Mouse (Mus musculus) cerebellum, adult 2 months (tissue): ENCODE data around the gene Wwox.

Experiments
- CTCF ChIP-seq: fragments of 200-500 bp; IDR thresholded peaks from 2 replicates; pipeline ENCODE4 v1.5.1; 2011; ENCODE audit warnings: low read depth, mild to moderate bottlenecking, control low read depth, low read length, moderate library complexity, borderline replicate concordance; ENCODE audit not compliant: insufficient read depth
- POLR2A ChIP-seq: fragments of 200-500 bp; IDR thresholded peaks from 2 replicates; pipeline ENCODE4 v1.6.1; 2011; ENCODE audit warnings: low read length, control low read depth, borderline replicate concordance; ENCODE audit not compliant: insufficient read depth

DNA sequence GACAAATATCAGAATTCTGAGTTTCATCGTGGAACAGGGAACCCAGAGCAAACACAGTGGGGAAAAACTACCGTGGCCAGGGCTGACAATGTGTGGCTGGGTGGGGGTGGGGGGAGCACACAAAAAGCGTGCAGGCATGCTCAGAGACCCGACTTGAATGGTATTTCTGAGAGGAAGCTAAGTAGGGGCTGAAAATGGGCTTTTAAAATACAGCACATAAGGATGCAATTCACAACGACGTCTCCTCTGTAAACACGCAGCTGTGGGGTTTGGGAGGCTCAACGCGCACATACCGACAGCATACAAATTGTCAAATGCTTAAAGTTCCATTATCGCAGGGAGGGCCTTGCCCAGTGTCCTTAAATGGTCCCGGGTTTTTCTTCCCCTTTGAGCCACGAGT is 783.1 kb downstream of the Wwox start:
- no peak for TF ChIP-seq POLR2A
- no peak for TF ChIP-seq CTCF
